Comparison of ENCODE assay signal across 19 mouse cellular contexts in the genomic region with DNA sequence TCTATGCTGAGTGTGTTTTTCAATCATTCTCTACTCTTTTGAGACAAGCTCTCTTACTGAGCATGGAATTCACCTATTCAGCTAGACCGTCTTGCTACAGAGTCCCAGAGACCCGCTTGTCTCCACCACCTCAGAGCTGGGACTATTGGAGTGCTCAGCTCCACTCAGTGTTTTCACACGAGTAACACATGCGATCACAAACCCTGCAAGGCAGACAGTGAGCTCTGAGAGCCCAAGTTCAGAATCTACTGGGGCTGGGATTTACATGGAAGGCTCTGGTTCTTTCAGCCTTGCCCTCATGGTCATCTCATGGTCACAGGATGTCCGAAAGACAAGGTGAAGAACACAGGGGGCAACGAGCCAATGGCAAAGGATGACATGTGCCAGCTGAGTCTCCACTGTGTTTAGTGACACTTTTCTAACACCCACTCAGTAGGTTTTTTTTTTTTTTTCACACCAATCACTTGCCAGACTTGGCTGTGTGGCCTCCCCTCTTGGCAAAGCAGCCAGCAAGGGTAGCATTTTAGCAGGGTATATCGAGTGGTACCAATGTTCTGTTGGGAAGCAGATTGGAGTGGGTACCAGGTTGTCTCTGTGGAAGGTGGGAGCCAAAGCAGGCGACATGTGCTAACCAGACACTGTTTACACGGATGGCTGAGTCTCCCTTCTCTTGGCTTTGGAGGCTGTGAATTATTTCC. TPM values are rescaled to one million over a fixed set of nuclear protein-coding genes. Genes with fewer than 3 reads are reported as not detected.
DNase-seq lines count a peak whose midpoint lies in the region; ATAC-seq lines count a peak whose summit lies in the region.
"Had no signal": no experiment of that assay in that cellular context is flagged by ENCODE, and none has a peak within 500 bp of the region (broad histone marks: within the 10 kb centered on the region; RNA-seq: fewer than 3 reads in every experiment).

No protein-coding gene starts in this region.

- DNase-seq in forebrain, embryonic 14.5 days (ENCODE audit: low spot score), result peak; percentile 90
- no peak for DNase-seq in forebrain, embryonic 11.5 days (ENCODE audit: low spot score)
- peak; percentile 12 to 53 for DNase-seq in left cerebral cortex, postnatal 25 days (ENCODE audit: low spot score in 2 of 2)
- DNase-seq in left cerebral cortex, adult 11 months (ENCODE audit: low spot score), result no peak
- peak; percentile 75 for DNase-seq in brain, embryonic 18.5 days (ENCODE audit: low read depth, low spot score)
- DNase-seq in layer of hippocampus, adult 9-11 months, result peak; percentile 69
- DNase-seq in yolk sac, embryonic 10.5 days (ENCODE audit: low spot score), result no peak
- DNase-seq: gastrocnemius, adult 2 months; heart, adult 2 months; heart, postnatal 10 days; thymus, postnatal 36 days had no signal

- WGBS in forebrain, embryonic 14.5 days, result 62% methylated on average over 9 of the region's 9 CpGs
- WGBS in forebrain, embryonic 11.5 days, result 91% methylated on average over 9 of the region's 9 CpGs

- no peak overlapping the region for H3K4me2 ChIP-seq in forebrain, embryonic 14.5 days (ENCODE audit: low read length)
- H3K4me2 ChIP-seq in forebrain, embryonic 11.5 days (ENCODE audit: low read depth, low read length, severe bottlenecking), result no peak overlapping the region
- H3K4me2 ChIP-seq: neural tube, embryonic 15.5 days had no signal

- H3K4me3 ChIP-seq in forebrain, embryonic 14.5 days (ENCODE audit: low read depth, low read length), result no peak overlapping the region
- H3K4me3 ChIP-seq in forebrain, embryonic 11.5 days (ENCODE audit: low read depth, low read length), result no peak overlapping the region
- H3K4me3 ChIP-seq: gastrocnemius, adult 2 months; heart, adult 2 months; megakaryocyte, embryonic 14.5 days; neural tube, embryonic 15.5 days had no signal

- intact Hi-C loops in left cerebral cortex, postnatal 25 days (cut with DNase I), result no loop called here

- no peak overlapping the region for H3K27ac ChIP-seq in forebrain, embryonic 14.5 days (ENCODE audit: low read depth, low read length)
- H3K27ac ChIP-seq in forebrain, embryonic 11.5 days (ENCODE audit: low read depth, low read length), result no peak overlapping the region
- H3K27ac ChIP-seq: gastrocnemius, adult 2 months; heart, adult 2 months; liver, embryonic 14.5 days; neural tube, embryonic 15.5 days had no signal

- H3K36me3 ChIP-seq in forebrain, embryonic 14.5 days (ENCODE audit: control insufficient read depth, insufficient read depth, low read length), result no peaks in the 10 kb centered on the region
- H3K36me3 ChIP-seq in forebrain, embryonic 11.5 days (ENCODE audit: control insufficient read depth, insufficient read depth, low read length), result no peaks in the 10 kb centered on the region
- H3K36me3 ChIP-seq: neural tube, embryonic 15.5 days had no signal

- no peak overlapping the region for H3K9ac ChIP-seq in forebrain, embryonic 14.5 days (ENCODE audit: low read length)
- no peak overlapping the region for H3K9ac ChIP-seq in forebrain, embryonic 11.5 days (ENCODE audit: low read length)
- H3K9ac ChIP-seq: liver, embryonic 14.5 days; neural tube, embryonic 15.5 days had no signal

- no peaks in the 10 kb centered on the region for H3K27me3 ChIP-seq in forebrain, embryonic 14.5 days (replicated peaks; ENCODE audit: control insufficient read depth, insufficient read depth, low read length)
- no peaks in the 10 kb centered on the region for H3K27me3 ChIP-seq in forebrain, embryonic 11.5 days (ENCODE audit: control insufficient read depth, insufficient read depth, low read length)
- H3K27me3 ChIP-seq: neural tube, embryonic 15.5 days had no signal

- H3K9me3 ChIP-seq in forebrain, embryonic 14.5 days (replicated peaks; ENCODE audit: control insufficient read depth, low read length), result 0 out of 2 replicates have a peak, but pooled peaks cover 3% of the 10 kb centered on the region
- H3K9me3 ChIP-seq in forebrain, embryonic 11.5 days (ENCODE audit: control insufficient read depth, low read length), result no peaks in the 10 kb centered on the region
- H3K9me3 ChIP-seq: neural tube, embryonic 15.5 days had no signal

- peaks cover 12% of the 10 kb centered on the region for H3K4me1 ChIP-seq in forebrain, embryonic 14.5 days (ENCODE audit: control insufficient read depth, insufficient read depth, low read length)
- no peaks in the 10 kb centered on the region for H3K4me1 ChIP-seq in forebrain, embryonic 11.5 days (replicated peaks; ENCODE audit: control insufficient read depth, insufficient read depth, low read length)
- H3K4me1 ChIP-seq: megakaryocyte, embryonic 14.5 days had no signal

- ATAC-seq in forebrain, embryonic 14.5 days, result peak; percentile 88; the same call in 1 of the 2 replicates
- no peak for ATAC-seq in forebrain, embryonic 11.5 days (replicated peaks; ENCODE audit: low FRiP score)
- ATAC-seq: lung, postnatal 0 days had no signal

RNA-seq across cellular contexts. Expression of a gene that starts 51.2 kb away (rescaled TPM):
- 0.22 TPM in 1 of 2 replicates, not detected in the other for polyA plus RNA-seq in forebrain, embryonic 14.5 days (2014; fragmentation: Nextera tagmentation; extraction: Ambion mirVana)
- polyA plus RNA-seq in forebrain, embryonic 11.5 days (2014; fragmentation: Nextera tagmentation; extraction: Ambion mirVana), result 0.35 TPM in 1 of 2 replicates, not detected in the other
- total RNA-seq in left cerebral cortex, postnatal 25 days (2021), result not detected
- total RNA-seq: gastrocnemius, adult 2 months; heart, adult 2 months; heart, postnatal 10 days had no signal
- polyA plus RNA-seq: embryonic facial prominence, embryonic 11.5 days; kidney, embryonic 14.5 days; large intestine, adult 2 months; limb, embryonic 11.5 days; liver, embryonic 14.5 days; neural tube, embryonic 15.5 days had no signal

Comparison
In these comparisons a context has a peak if more than half of its experiments do, and no peak if none do; other contexts are left out.
1. DNase-seq: peak in forebrain, embryonic 14.5 days (single experiment), left cerebral cortex, postnatal 25 days (2 of 2), brain, embryonic 18.5 days (single experiment) and layer of hippocampus, adult 9-11 months (single experiment); none in forebrain, embryonic 11.5 days (single experiment), left cerebral cortex, adult 11 months (single experiment) and yolk sac, embryonic 10.5 days (single experiment).